Mouse (Mus musculus): ENCODE measurements around the gene Gpank1. TPM values are rescaled to one million over a fixed set of nuclear protein-coding genes. Genes with fewer than 3 reads are reported as not detected.

The Gpank1 gene
- total RNA-seq, 2 experiments from 2014 or later = 15.9 to 49.4 TPM

Other genes starting within 250 kb of the Gpank1 start
Only the 30 nearest of the 42 such genes appear.
- gene Lsm2, start 139.6 kb upstream of the Gpank1 start, total RNA-seq (2015; ENCODE audit: low replicate concordance) = 76.0 and 78.4 TPM in 2 replicates
- gene Lsm2, start 139.6 kb upstream of the Gpank1 start, total RNA-seq (2017; ENCODE audit: low replicate concordance) = 23.0 and 27.6 TPM in 2 replicates
- 156 and 173 TPM in 2 replicates for gene Vars, start 120.5 kb upstream of the Gpank1 start, total RNA-seq (2015; ENCODE audit: low replicate concordance)
- gene Vars, start 120.5 kb upstream of the Gpank1 start, total RNA-seq (2017; ENCODE audit: low replicate concordance) = 144 and 198 TPM in 2 replicates
- not detected in 2 replicates for gene Vwa7, start 104.9 kb upstream of the Gpank1 start, total RNA-seq (2015; ENCODE audit: low replicate concordance)
- gene Vwa7, start 104.9 kb upstream of the Gpank1 start, total RNA-seq (2017; ENCODE audit: low replicate concordance) = 0.39 and 0.53 TPM in 2 replicates
- 1.7 and 10.8 TPM in 2 replicates for gene Sapcd1, start 93.4 kb upstream of the Gpank1 start, total RNA-seq (2015; ENCODE audit: low replicate concordance)
- gene Sapcd1, start 93.4 kb upstream of the Gpank1 start, total RNA-seq (2017; ENCODE audit: low replicate concordance) = 1.4 TPM in 1 of 2 replicates, not detected in the other
- 36.9 and 39.6 TPM in 2 replicates for gene Msh5, start 74.7 kb upstream of the Gpank1 start, total RNA-seq (2015; ENCODE audit: low replicate concordance)
- gene Msh5, start 74.7 kb upstream of the Gpank1 start, total RNA-seq (2017; ENCODE audit: low replicate concordance) = 27.3 and 50.9 TPM in 2 replicates
- gene Clic1, start 71.5 kb upstream of the Gpank1 start, total RNA-seq (2015; ENCODE audit: low replicate concordance) = 91.0 and 110 TPM in 2 replicates
- 68.3 and 95.5 TPM in 2 replicates for gene Clic1, start 71.5 kb upstream of the Gpank1 start, total RNA-seq (2017; ENCODE audit: low replicate concordance)
- gene Ddah2, start 62.4 kb upstream of the Gpank1 start, total RNA-seq (2015; ENCODE audit: low replicate concordance) = 2.1 TPM in 1 of 2 replicates, not detected in the other
- gene Ddah2, start 62.4 kb upstream of the Gpank1 start, total RNA-seq (2017; ENCODE audit: low replicate concordance) = 1.5 and 5.6 TPM in 2 replicates
- not detected in 2 replicates for gene Ly6g6c, start 56.1 kb upstream of the Gpank1 start, total RNA-seq (2015; ENCODE audit: low replicate concordance)
- not detected in 2 replicates for gene Ly6g6c, start 56.1 kb upstream of the Gpank1 start, total RNA-seq (2017; ENCODE audit: low replicate concordance)
- 1.1 TPM in 1 of 2 replicates, not detected in the other for gene Mpig6b, start 55.3 kb upstream of the Gpank1 start, total RNA-seq (2015; ENCODE audit: low replicate concordance)
- not detected in 2 replicates for gene Mpig6b, start 55.3 kb upstream of the Gpank1 start, total RNA-seq (2017; ENCODE audit: low replicate concordance)
- gene Ly6g6e, start 44.6 kb upstream of the Gpank1 start, total RNA-seq (2015; ENCODE audit: low replicate concordance) = not detected in 2 replicates
- not detected in 2 replicates for gene Ly6g6e, start 44.6 kb upstream of the Gpank1 start, total RNA-seq (2017; ENCODE audit: low replicate concordance)
- not detected in 2 replicates for gene Ly6g6d, start 43.4 kb upstream of the Gpank1 start, total RNA-seq (2015; ENCODE audit: low replicate concordance)
- not detected in 2 replicates for gene Ly6g6d, start 43.4 kb upstream of the Gpank1 start, total RNA-seq (2017; ENCODE audit: low replicate concordance)
- 3.8 TPM in 1 of 2 replicates, not detected in the other for gene Ly6g6f, start 35.8 kb upstream of the Gpank1 start, total RNA-seq (2015; ENCODE audit: low replicate concordance)
- not detected in 2 replicates for gene Ly6g6f, start 35.8 kb upstream of the Gpank1 start, total RNA-seq (2017; ENCODE audit: low replicate concordance)
- gene Abhd16a, start 32.2 kb upstream of the Gpank1 start, total RNA-seq (2015; ENCODE audit: low replicate concordance) = 98.5 and 106 TPM in 2 replicates
- 84.5 and 97.3 TPM in 2 replicates for gene Abhd16a, start 32.2 kb upstream of the Gpank1 start, total RNA-seq (2017; ENCODE audit: low replicate concordance)
- not detected in 2 replicates for gene Ly6g5c, start 13.2 kb upstream of the Gpank1 start, total RNA-seq (2015; ENCODE audit: low replicate concordance)
- gene Ly6g5c, start 13.2 kb upstream of the Gpank1 start, total RNA-seq (2017; ENCODE audit: low replicate concordance) = not detected in 2 replicates
- gene Ly6g5b, start 6.0 kb upstream of the Gpank1 start, total RNA-seq (2015; ENCODE audit: low replicate concordance) = 2.2 and 8.8 TPM in 2 replicates
- gene Ly6g5b, start 6.0 kb upstream of the Gpank1 start, total RNA-seq (2017; ENCODE audit: low replicate concordance) = not detected in 2 replicates
- gene Csnk2b, start 598 bp downstream of the Gpank1 start, total RNA-seq (2015; ENCODE audit: low replicate concordance) = 231 and 261 TPM in 2 replicates
- gene Csnk2b, start 598 bp downstream of the Gpank1 start, total RNA-seq (2017; ENCODE audit: low replicate concordance) = 118 and 134 TPM in 2 replicates
- gene D17H6S53E, start 4.9 kb downstream of the Gpank1 start, total RNA-seq (2015; ENCODE audit: low replicate concordance) = not detected in 2 replicates
- gene D17H6S53E, start 4.9 kb downstream of the Gpank1 start, total RNA-seq (2017; ENCODE audit: low replicate concordance) = 1.7 and 1.8 TPM in 2 replicates
- gene Apom, start 10.6 kb downstream of the Gpank1 start, total RNA-seq (2015; ENCODE audit: low replicate concordance) = not detected in 2 replicates
- gene Apom, start 10.6 kb downstream of the Gpank1 start, total RNA-seq (2017; ENCODE audit: low replicate concordance) = not detected in 2 replicates
- gene Bag6, start 13.7 kb downstream of the Gpank1 start, total RNA-seq (2015; ENCODE audit: low replicate concordance) = 70.6 and 96.0 TPM in 2 replicates
- gene Bag6, start 13.7 kb downstream of the Gpank1 start, total RNA-seq (2017; ENCODE audit: low replicate concordance) = 54.5 and 81.8 TPM in 2 replicates
- 227 and 234 TPM in 2 replicates for gene Prrc2a, start 43.4 kb downstream of the Gpank1 start, total RNA-seq (2015; ENCODE audit: low replicate concordance)
- 42.0 and 64.3 TPM in 2 replicates for gene Prrc2a, start 43.4 kb downstream of the Gpank1 start, total RNA-seq (2017; ENCODE audit: low replicate concordance)
- 14.1 and 28.1 TPM in 2 replicates for gene Aif1, start 54.6 kb downstream of the Gpank1 start, total RNA-seq (2015; ENCODE audit: low replicate concordance)
- 3.3 and 32.3 TPM in 2 replicates for gene Aif1, start 54.6 kb downstream of the Gpank1 start, total RNA-seq (2017; ENCODE audit: low replicate concordance)
- 34.2 and 66.2 TPM in 2 replicates for gene Lst1, start 67.0 kb downstream of the Gpank1 start, total RNA-seq (2015; ENCODE audit: low replicate concordance)
- 48.4 and 53.5 TPM in 2 replicates for gene Lst1, start 67.0 kb downstream of the Gpank1 start, total RNA-seq (2017; ENCODE audit: low replicate concordance)
- gene Ltb, start 73.0 kb downstream of the Gpank1 start, total RNA-seq (2015; ENCODE audit: low replicate concordance) = 1.8 and 8.0 TPM in 2 replicates
- gene Ltb, start 73.0 kb downstream of the Gpank1 start, total RNA-seq (2017; ENCODE audit: low replicate concordance) = 0.30 and 10.0 TPM in 2 replicates
- 9.6 and 12.6 TPM in 2 replicates for gene Tnf, start 80.6 kb downstream of the Gpank1 start, total RNA-seq (2015; ENCODE audit: low replicate concordance)
- gene Tnf, start 80.6 kb downstream of the Gpank1 start, total RNA-seq (2017; ENCODE audit: low replicate concordance) = 0.90 and 3.2 TPM in 2 replicates
- gene Lta, start 83.9 kb downstream of the Gpank1 start, total RNA-seq (2015; ENCODE audit: low replicate concordance) = not detected in 2 replicates
- gene Lta, start 83.9 kb downstream of the Gpank1 start, total RNA-seq (2017; ENCODE audit: low replicate concordance) = 0.90 TPM in 1 of 2 replicates, not detected in the other
- not detected in 2 replicates for gene Gm16181, start 99.4 kb downstream of the Gpank1 start, total RNA-seq (2015; ENCODE audit: low replicate concordance)
- not detected in 2 replicates for gene Gm16181, start 99.4 kb downstream of the Gpank1 start, total RNA-seq (2017; ENCODE audit: low replicate concordance)
- gene Atp6v1g2, start 112.2 kb downstream of the Gpank1 start, total RNA-seq (2015; ENCODE audit: low replicate concordance) = 6.1 TPM in 1 of 2 replicates, not detected in the other
- not detected in 2 replicates for gene Atp6v1g2, start 112.2 kb downstream of the Gpank1 start, total RNA-seq (2017; ENCODE audit: low replicate concordance)
- 0.84 and 1.1 TPM in 2 replicates for gene Nfkbil1, start 114.3 kb downstream of the Gpank1 start, total RNA-seq (2015; ENCODE audit: low replicate concordance)
- gene Nfkbil1, start 114.3 kb downstream of the Gpank1 start, total RNA-seq (2017; ENCODE audit: low replicate concordance) = 3.0 TPM in 1 of 2 replicates, not detected in the other
- gene Ddx39b, start 120.3 kb downstream of the Gpank1 start, total RNA-seq (2015; ENCODE audit: low replicate concordance) = 169 and 179 TPM in 2 replicates
- 80.1 and 99.9 TPM in 2 replicates for gene Ddx39b, start 120.3 kb downstream of the Gpank1 start, total RNA-seq (2017; ENCODE audit: low replicate concordance)
- 147 and 160 TPM in 2 replicates for gene H2-D1, start 141.3 kb downstream of the Gpank1 start, total RNA-seq (2015; ENCODE audit: low replicate concordance)
- gene H2-D1, start 141.3 kb downstream of the Gpank1 start, total RNA-seq (2017; ENCODE audit: low replicate concordance) = 213 and 250 TPM in 2 replicates

All from erythroid progenitor cell, adult 5-6 weeks (primary cell).